Comparison of ENCODE assay signal across 19 mouse cellular contexts in genomic region chr19:29608212-29608611, GRCm38 (mm10).
"Had no signal": no experiment of that assay in that cellular context is flagged by ENCODE, and none has a peak within 500 bp of the region (broad histone marks: within the 10 kb centered on the region; RNA-seq: fewer than 3 reads in every experiment).

No protein-coding gene starts in this region.

- H3K27me3 ChIP-seq: midbrain, embryonic 12.5 days; neural tube, embryonic 13.5 days; neural tube, embryonic 15.5 days had no signal

- DNase-seq: lung, adult 18-20 months; lung, embryonic 14.5 days; lung, postnatal 10 days; lung, postnatal 4 days; midbrain, embryonic 14.5 days; retina, postnatal 1 day; right cerebral cortex, adult 18-20 months; right cerebral cortex, postnatal 25 days; right cerebral cortex, postnatal 4 days; spleen, adult 18-20 months; thymus, adult 2 months; thymus, postnatal 25 days; thymus, postnatal 4 days had no signal

- H3K27ac ChIP-seq: midbrain, embryonic 10.5 days; midbrain, embryonic 12.5 days; neural tube, embryonic 13.5 days; neural tube, embryonic 15.5 days had no signal

- H3K9me3 ChIP-seq: midbrain, embryonic 10.5 days; midbrain, embryonic 12.5 days; neural tube, embryonic 13.5 days; neural tube, embryonic 15.5 days had no signal

- H3K9ac ChIP-seq: lung, embryonic 14.5 days; midbrain, embryonic 12.5 days; neural tube, embryonic 13.5 days; neural tube, embryonic 15.5 days had no signal

- H3K4me2 ChIP-seq: lung, embryonic 14.5 days; midbrain, embryonic 12.5 days; neural tube, embryonic 13.5 days; neural tube, embryonic 15.5 days had no signal

- ATAC-seq: midbrain, embryonic 16.5 days had no signal

- H3K4me1 ChIP-seq: midbrain, embryonic 10.5 days; midbrain, embryonic 12.5 days; neural tube, embryonic 13.5 days; neural tube, embryonic 15.5 days had no signal

- H3K4me3 ChIP-seq: midbrain, embryonic 10.5 days; midbrain, embryonic 12.5 days; myocyte; neural tube, embryonic 13.5 days; neural tube, embryonic 15.5 days had no signal
